Mouse (Mus musculus) layer of hippocampus, adult 18-20 months (tissue): Measurements from ENCODE around the gene Ccdc180. TPM values are rescaled to one million over a fixed set of nuclear protein-coding genes. Genes with fewer than 3 reads are reported as not detected.
A peak's percentile ranks its signal among the peaks of the same experiment; 100 is the strongest.

Experiments used
- DNase-seq, 2 experiments: peaks; one replicate each; pipeline ENCODE4 v3.0.0; 2022; ENCODE audit warnings: low spot score in 2 of 2
- total RNA-seq, 2 experiments: library from RNA; stranded (reverse); gene quantifications; 2 replicates each; pipeline ENCODE4 v1.2.3; 2021

The Ccdc180 gene
- total RNA-seq, 2 experiments from 2014 or later, result 0.36 to 0.79 TPM

DNA sequence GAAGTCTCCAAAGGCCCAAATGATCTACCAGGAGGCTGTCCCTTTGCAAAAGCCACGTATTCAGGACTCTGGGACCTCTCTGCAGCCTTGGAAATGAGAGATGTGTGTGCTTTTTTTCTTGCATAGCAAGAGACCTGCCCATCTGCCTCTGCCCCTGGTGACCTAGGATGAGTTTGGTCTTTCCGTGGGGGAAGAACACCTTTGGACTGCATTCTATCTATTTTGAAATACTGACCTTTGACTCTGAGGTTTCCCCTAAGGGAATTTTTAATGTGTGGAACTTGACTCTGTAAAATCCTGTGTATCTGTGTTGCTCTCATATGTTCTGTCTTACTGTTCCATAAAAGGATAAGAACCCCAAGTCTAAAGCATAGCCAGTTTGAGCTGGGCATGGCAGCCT, 78.9 kb downstream of the Ccdc180 start:
- DNase-seq, result no peak

DNA sequence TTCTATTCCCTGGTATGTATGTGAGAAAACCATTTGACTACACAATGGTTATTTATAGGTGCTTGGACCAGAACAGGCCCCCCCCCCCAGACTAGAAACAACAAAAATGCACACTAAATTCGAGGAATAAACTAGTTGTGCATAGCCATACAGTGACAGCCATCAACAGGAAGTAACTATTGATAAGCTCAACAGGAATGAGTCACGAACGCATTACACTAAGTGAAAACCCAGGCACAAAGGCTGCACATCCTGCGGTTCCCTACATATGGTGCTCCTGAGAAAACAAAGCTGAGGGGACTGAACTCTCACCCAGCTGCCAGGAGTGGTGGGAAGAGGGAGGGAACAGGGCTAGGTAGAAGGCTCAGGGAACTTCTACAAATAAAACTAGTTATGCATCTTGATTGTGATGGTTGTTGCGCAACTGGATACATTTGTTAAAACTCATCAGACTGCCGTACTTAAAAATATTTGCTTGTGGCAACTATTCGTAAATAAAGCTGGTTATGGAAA, 80.0 kb downstream of the Ccdc180 start:
- DNase-seq, result no peak

DNA sequence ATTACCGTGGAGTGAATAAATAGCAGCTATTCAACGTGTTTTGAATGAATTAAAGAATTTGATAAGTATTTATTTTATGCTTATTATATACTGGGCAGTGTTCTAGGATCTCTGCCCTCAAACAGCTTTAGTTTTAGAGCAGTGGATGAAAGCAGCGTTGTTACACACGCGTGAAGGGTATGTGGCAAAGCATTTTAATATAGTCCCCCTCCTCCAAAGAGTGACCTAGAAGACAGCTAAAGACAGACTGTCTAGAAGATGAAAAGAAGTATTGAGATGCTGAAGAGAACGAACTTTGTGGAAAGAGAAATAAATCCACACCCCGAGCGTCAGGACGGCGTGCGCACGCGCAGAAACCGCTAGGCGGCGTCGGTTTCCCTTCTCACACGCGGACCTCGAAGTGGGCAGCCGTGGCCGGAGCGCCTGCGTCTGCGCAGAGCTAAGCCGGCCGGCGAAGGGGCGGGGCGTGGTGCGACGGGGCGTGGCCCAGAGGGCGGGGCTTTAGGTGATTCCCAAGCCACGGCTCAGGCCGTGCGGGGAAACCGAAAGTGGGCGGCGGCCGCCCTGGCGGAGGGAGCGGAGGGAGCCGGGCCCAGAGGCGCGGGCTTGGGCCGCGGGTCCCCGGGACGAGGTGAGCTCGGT, 81.8 kb downstream of the Ccdc180 start:
- peak; percentile 97 to 98 for DNase-seq

DNA sequence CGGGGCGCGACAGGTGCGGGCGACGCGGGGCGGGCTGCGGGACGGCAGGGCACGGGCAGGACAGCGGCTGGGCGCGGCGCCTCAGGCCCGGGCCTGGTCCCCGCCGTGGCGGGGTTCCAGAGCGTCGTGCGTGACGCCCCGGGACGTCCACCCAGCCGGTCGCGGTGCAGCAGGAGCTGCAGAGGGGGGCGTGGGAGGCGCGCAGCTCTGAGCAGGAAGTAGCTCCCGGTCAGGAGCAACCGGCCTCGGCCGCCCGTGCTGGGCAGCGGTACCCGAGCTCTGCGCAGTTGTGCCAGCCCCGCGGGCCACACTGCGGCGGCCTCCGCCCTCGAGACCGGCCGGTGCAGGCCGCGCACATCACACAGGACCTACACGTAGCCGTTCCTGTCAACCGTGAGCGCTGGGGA, 82.3 kb downstream of the Ccdc180 start:
- DNase-seq, result peak; percentile 44 to 69

DNA sequence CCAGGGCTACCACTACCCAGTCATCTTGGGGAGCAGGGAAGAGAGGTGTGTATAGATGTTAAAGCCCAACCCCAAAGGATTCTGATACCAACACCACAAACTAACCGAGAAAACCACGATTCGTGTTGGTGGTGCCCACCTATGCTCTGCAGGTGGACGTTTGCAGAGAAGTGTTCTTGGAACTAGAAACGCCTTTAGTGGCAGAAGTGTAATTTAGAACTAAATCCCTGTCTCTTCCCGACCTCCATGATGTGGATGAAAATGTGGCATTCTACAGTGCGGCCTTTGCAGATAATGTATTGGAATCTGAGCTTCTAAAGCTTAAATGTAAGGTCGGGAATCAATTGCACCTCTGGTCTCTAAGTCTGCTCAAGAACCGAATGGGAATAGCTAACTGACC, 82.8 kb downstream of the Ccdc180 start:
- no peak for DNase-seq

DNA sequence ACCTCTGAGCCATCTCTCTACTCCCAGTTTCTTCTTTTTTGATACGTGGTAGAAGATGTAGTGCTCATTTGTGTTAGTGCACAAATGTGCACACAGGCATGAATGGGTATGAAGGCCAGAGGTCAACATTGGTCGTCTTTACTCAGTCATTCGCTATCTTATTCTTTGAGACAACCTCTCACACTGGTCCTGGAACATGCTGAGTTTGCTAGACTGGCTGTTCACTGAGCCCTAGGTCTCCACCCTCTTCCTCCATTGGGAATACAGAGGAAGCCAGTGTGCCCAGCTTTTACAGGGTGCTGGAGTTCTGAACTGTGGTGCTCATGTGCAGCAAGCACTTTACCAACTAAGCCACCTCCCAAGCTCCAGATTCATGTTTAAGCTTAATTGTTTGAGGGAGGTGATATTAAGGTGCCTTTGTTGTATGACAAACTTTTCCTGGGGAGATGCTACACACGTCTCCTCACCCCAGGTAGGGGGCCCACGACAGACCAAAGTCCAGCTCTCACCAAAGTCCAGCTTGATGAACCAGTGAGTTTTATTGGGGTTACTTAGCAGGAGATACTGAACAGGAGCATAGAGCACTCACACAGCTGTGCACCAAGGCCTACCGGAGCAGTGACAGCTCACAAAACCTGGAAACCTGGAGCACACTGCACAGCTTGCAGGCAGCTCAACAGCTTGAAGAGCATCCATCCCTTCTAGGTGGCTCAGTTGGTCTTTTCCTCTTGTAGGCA, 87.0 kb downstream of the Ccdc180 start:
- DNase-seq, result no peak

DNA sequence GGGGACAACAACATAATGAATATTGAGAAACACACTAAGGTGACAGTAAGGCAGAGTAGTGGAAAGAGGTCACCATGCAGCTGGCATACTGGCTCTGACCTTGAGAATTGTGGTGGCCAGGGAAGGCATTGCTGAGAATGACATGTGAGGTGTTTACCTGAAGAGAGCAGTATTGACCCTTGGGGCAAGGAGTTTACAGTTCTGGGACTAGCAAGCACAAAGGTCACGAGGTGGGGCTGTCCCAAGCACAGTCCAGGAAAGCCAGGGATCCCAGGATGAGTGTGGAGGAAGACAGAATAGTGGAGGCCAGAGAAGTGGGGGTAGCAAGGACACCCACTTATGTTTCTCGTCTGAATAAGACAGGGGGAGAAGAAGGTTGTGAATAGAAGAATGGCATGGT, 89.8 kb downstream of the Ccdc180 start:
- DNase-seq, result no peak

DNA sequence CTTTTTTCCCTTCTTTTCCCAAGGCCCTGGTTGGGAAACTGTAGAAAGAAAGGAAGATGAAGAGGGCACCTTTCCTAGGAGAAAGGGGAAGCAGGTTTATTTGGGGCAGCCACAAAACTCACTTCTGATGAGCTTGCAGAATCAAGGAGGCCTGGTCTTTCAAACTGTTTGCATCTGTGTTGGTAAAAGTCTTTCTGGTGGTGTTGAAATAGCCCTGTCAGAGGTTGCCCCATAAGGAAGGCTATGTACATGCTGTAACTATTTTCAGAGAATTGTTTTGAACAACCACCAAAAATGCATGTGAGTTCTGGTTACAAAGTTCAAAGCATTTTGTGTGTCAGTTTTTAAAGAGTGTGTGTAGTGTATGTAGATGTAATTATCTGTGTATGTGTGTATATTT, 91.0 kb downstream of the Ccdc180 start:
- DNase-seq, result no peak

DNA sequence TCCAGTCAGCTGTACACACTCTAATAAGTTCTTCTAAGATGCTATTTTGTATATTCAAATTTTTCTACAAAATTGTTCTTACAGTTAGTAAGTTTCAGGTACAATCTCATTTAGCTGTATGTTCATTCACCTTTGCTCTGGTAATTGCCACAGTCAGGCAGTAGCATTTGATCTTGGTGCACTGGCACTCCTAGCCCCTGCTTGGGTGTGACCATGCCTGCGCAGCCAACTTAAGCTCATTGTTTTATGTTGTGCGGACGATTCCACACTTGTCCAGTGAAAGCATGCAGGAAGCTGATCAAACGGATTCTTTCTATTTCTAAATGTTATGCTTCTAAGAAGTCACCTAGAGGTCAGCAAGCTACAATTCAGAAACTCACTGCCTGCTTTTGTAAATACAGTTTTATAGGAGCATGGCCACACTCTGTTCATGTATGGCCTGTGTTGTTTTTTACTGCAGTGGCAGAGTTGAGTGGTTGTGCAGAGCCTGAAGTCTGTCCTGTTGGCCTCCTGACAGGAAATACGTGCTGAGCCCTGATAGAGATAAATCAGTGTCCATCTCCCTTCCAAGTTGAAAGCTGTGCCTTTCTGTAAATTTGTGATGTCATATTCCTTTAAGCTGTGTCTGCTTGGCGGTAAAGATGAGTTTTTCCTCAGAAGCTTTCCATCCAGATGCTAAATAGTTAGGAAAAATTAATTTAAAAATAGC, 100.5 kb downstream of the Ccdc180 start:
- no peak for DNase-seq

DNA sequence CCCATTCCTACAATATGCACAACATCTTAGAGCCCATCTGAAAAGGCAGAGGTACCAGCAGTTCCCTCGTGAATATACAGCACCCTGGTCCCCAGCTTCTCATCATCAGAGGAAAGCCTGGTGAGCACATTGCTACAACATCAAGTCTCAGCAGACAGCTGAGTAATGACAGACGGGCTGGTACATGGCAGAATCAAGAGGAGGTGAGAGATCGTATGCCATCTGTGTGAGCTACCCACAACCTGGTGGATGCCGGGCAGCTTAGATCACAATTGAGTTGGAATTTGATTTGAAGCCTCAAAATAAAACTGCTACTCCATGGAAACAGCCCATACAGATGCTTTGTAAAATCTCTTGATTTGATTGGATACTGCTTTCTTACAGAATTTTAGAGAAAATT, 108.4 kb downstream of the Ccdc180 start:
- DNase-seq, result peak; percentile 66 to 88

Other genes starting within 250 kb of the Ccdc180 start
- 1 to 10 TPM; 7.4 to 8.5 TPM for gene Aldh1b1, start 91.3 kb upstream of the Ccdc180 start, total RNA-seq
- 1 to 10 TPM in 1 of 2 experiments, under 1 TPM in 1; 0.43 to 1.4 TPM for gene Igfbpl1, start 63.4 kb upstream of the Ccdc180 start, total RNA-seq
- not detected for gene Stra6l, start 41.6 kb upstream of the Ccdc180 start, total RNA-seq
- gene Tdrd7, start 75.0 kb downstream of the Ccdc180 start, total RNA-seq, result 10 to 100 TPM; 29.3 to 30.8 TPM
- gene Tmod1, start 148.6 kb downstream of the Ccdc180 start, total RNA-seq, result 10 to 100 TPM; 20.6 to 22.8 TPM
- 10 to 100 TPM; 56.8 to 58.9 TPM for gene Ncbp1, start 248.3 kb downstream of the Ccdc180 start, total RNA-seq
- 10 to 100 TPM; 17.8 to 19.1 TPM for gene Tstd2, start 248.4 kb downstream of the Ccdc180 start, total RNA-seq